Mouse (Mus musculus): ENCODE results near the gene Trmt61a. TPM values are rescaled to one million over a fixed set of nuclear protein-coding genes. Genes with fewer than 3 reads are reported as not detected.

The Trmt61a gene
- total RNA-seq, 2 experiments from 2014 or later = 7.3 to 7.9 TPM

- peak in 1 of 2 experiments; percentile 57 for DNase-seq (ENCODE audit: low spot score in 2 of 2)
These were observed 6.4 kb upstream of the Trmt61a start for GRCm38 (mm10) chr12:111671431-111671902.

- peak in 1 of 2 experiments; percentile 79 for DNase-seq (ENCODE audit: low spot score in 2 of 2)
These were observed 5.7 kb upstream of the Trmt61a start, which contains the start of gene Ckb for GRCm38 (mm10) chr12:111672176-111672575. Ckb (minus strand) TSS chr12:111672338.

- no peak for DNase-seq (ENCODE audit: low spot score in 2 of 2)
These were observed 5.3 kb upstream of the Trmt61a start for GRCm38 (mm10) chr12:111672581-111672980.

- DNase-seq (ENCODE audit: low spot score in 2 of 2) = peak in 1 of 2 experiments; percentile 5
These were observed 2.9 kb upstream of the Trmt61a start for GRCm38 (mm10) chr12:111674850-111675486.

GRCm38 (mm10) chr12:111675797-111676580, 1.9 kb upstream of the Trmt61a start:
- DNase-seq (ENCODE audit: low spot score in 2 of 2) = no peak

- DNase-seq (ENCODE audit: low spot score in 2 of 2) = peak in 1 of 2 experiments; percentile 56
These were observed 484 bp upstream of the Trmt61a start for GRCm38 (mm10) chr12:111677421-111677820.

- DNase-seq (ENCODE audit: low spot score in 2 of 2) = no peak
These were observed 697 bp downstream of the Trmt61a start for GRCm38 (mm10) chr12:111678670-111678933.

GRCm38 (mm10) chr12:111678997-111679396, 1.1 kb downstream of the Trmt61a start:
- DNase-seq (ENCODE audit: low spot score in 2 of 2) = no peak

GRCm38 (mm10) chr12:111680661-111681060, 2.8 kb downstream of the Trmt61a start:
- DNase-seq (ENCODE audit: low spot score in 2 of 2) = no peak

GRCm38 (mm10) chr12:111681305-111681704, 3.4 kb downstream of the Trmt61a start:
- no peak for DNase-seq (ENCODE audit: low spot score in 2 of 2)

GRCm38 (mm10) chr12:111682003-111682402, 4.1 kb downstream of the Trmt61a start:
- no peak for DNase-seq (ENCODE audit: low spot score in 2 of 2)

GRCm38 (mm10) chr12:111682806-111683205, 4.9 kb downstream of the Trmt61a start:
- DNase-seq (ENCODE audit: low spot score in 2 of 2) = no peak

- no peak for DNase-seq (ENCODE audit: low spot score in 2 of 2)
These were observed 8.5 kb downstream of the Trmt61a start for GRCm38 (mm10) chr12:111686390-111686789.

GRCm38 (mm10) chr12:111687350-111688068, 9.6 kb downstream of the Trmt61a start:
- DNase-seq (ENCODE audit: low spot score in 2 of 2) = peak; percentile 65 to 83

GRCm38 (mm10) chr12:111688069-111688428, 10.1 kb downstream of the Trmt61a start:
- DNase-seq (ENCODE audit: low spot score in 2 of 2) = no peak

GRCm38 (mm10) chr12:111689426-111689825, 11.5 kb downstream of the Trmt61a start:
- no peak for DNase-seq (ENCODE audit: low spot score in 2 of 2)

- peak in 1 of 2 experiments; percentile 37 for DNase-seq (ENCODE audit: low spot score in 2 of 2)
These were observed 13.5 kb downstream of the Trmt61a start for GRCm38 (mm10) chr12:111691346-111691872.

GRCm38 (mm10) chr12:111692899-111693298, 15.0 kb downstream of the Trmt61a start:
- peak in 1 of 2 experiments; percentile 10 for DNase-seq (ENCODE audit: low spot score in 2 of 2)

GRCm38 (mm10) chr12:111693341-111694270, 15.7 kb downstream of the Trmt61a start:
- peak in 1 of 2 experiments; percentile 31 for DNase-seq (ENCODE audit: low spot score in 2 of 2)

GRCm38 (mm10) chr12:111694271-111694781, 16.4 kb downstream of the Trmt61a start:
- no peak for DNase-seq (ENCODE audit: low spot score in 2 of 2)

All from gastrocnemius, postnatal 4 days (tissue).